Mouse (Mus musculus): ENCODE data around the gene Plppr5.

DNA sequence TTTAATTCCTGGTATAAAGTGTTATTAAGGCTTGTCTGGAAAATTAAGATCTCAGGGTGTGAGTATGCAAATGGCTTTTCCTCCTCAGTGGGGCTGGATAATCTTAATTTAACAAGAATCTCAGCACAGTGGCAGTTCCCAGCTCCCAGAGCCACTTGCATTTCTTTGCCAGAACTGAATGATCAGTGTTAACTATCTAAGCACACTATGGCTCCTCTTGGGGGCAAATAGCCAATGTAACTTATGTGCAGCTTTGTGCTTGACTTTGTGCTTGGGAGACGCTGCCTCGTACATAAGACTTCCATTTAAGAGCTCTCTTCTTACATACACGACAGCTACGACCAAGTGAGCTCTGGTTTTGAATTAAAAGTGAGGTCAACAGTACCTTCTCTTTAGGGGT, 158.0 kb downstream of the Plppr5 start:
- no peak for TF ChIP-seq CTCF (IDR thresholded peaks at IDR 0.05; ENCODE audit: insufficient read depth, low read depth, low read length)
- TF ChIP-seq POLR2A (IDR thresholded peaks at IDR 0.05; ENCODE audit: insufficient read depth, low read depth, low read length): no peak
